Mouse (Mus musculus): ENCODE measurements around the gene Hkdc1. TPM values are rescaled to one million over a fixed set of nuclear protein-coding genes. Genes with fewer than 3 reads are reported as not detected.

Gene Hkdc1
- polyA plus RNA-seq, 2 experiments = 2.4 to 4.1 TPM

DNA sequence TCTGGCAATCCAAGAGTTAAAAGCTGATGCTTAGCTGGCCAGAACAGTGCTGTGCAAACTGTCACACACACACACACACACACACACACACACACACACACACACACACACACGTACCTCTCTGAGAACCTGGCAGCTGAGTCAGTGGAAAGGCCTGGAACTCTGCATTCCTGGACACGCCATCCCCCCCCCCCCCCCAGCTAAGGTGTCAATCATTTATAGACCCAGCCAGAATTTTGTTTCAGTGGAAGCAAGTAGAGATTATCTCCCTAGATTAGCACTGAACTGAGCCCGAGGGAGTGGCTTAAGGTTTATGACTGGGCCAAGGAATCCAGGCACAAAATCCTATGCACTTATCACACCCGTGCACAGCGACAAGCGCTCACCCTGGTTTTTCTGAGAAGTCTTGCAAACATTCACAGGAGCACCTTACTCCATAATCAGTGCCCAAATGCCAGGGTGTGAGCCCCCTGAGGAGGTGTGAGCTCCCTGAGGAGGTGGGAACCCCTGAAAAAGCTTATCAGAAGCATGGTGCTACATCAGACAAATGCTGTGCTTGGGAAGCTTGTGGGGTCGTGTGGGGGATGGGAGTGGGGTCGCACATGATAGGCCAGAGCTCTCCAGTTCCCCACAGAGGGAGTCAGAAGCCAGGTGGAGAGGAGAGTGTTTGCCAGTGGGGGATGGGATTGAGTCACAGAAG is 9.2 kb downstream of the Hkdc1 start:
- DNase-seq (ENCODE audit: low read depth in 3 of 3, low spot score in 3 of 3) (peak in 1 of 3 experiments; percentile 33), ATAC-seq (ENCODE audit: insufficient read depth) (peak; percentile 20; the same call in 1 of the 2 replicates)
- Histone ChIP-seq H3K27ac (no peak overlapping the region), H3K9me3 (ENCODE audit: control insufficient read depth, low read length) (no peaks in the 10 kb centered on the region), H3K4me3 (ENCODE audit: insufficient read depth in 1 of 2, low read depth in 2 of 2, low read length in 2 of 2) (no peak overlapping the region), H3K27me3 (ENCODE audit: control insufficient read depth, insufficient read depth, low read length) (no peaks in the 10 kb centered on the region), H3K36me3 (replicated peaks; ENCODE audit: control insufficient read depth, insufficient read depth, low read depth) (no peaks in the 10 kb centered on the region), H3K9ac (replicated peaks) (no peak overlapping the region), H3K4me2 (ENCODE audit: low read depth) (no peak overlapping the region), H3K4me1 (replicated peaks; ENCODE audit: control insufficient read depth in 2 of 2, insufficient read depth in 2 of 2, low read length in 1 of 2) (peaks cover 4 to 14% of the 10 kb centered on the region in 2 experiments)
- TF ChIP-seq CTCF (IDR thresholded peaks at IDR 0.05; ENCODE audit: low read depth) = no peak
- TF ChIP-seq EP300 (IDR thresholded peaks at IDR 0.05; ENCODE audit: low read depth) = no peak
- WGBS (ENCODE audit: insufficient replicate concordance) = 7% methylated on average over 8 of the region's 8 CpGs

DNA sequence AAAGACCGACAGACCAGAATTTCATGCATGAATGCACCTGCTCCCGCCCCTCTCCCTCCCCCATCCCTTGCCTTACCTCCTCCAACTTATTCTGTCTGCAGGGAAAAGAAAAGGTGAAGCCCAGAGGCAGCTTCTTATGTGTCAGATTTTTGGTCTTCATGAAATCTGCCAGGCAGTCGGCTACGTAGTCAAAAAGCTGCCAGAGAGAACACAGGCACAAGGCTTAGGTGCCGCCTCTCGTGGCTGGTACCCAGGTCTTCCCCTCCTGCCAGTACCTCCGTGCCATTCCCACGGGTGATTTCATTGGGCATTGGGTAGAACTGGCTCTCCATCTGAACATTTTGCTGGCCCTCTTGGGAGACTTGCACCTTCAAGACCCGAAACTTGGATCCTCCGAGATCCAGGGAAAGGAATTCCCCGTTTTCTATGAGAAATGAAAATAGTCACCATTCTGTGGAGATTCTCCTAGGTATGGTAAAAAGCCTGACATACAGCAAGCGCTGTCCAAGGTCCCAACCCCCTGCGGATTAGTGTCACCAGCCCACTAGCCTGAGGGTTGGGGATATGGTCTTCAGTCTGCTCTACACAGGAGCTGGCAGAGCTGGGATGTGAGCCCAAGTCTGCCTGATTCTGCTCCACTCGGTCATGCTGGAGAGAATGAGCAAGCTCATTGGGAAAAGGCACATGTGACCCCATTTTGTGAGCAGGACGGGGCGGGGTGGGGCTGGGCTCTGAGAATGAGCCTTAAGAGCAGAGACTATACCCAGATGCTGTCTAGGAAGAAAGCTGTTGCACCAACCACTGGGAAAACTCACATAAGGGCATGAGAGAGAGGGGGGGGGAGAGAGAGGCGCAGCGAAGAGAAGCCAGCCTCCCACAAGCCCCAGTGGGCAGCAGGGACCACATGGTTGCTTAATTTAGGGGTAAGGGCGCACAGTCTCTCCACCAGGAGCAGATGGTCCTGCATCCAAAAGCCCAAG is 10.6 kb downstream of the Hkdc1 start:
- TF ChIP-seq CTCF (IDR thresholded peaks at IDR 0.05; ENCODE audit: low read depth) (no peak), EP300 (IDR thresholded peaks at IDR 0.05; ENCODE audit: low read depth) (no peak)
- Histone ChIP-seq H3K9me3 (ENCODE audit: control insufficient read depth, low read length) (no peaks in the 10 kb centered on the region), H3K9ac (replicated peaks) (no peak overlapping the region), H3K27me3 (ENCODE audit: control insufficient read depth, insufficient read depth, low read length) (no peaks in the 10 kb centered on the region), H3K4me1 (replicated peaks; ENCODE audit: control insufficient read depth in 2 of 2, insufficient read depth in 2 of 2, low read length in 1 of 2) (peaks cover 4 to 14% of the 10 kb centered on the region in 2 experiments), H3K27ac (no peak overlapping the region), H3K4me3 (ENCODE audit: insufficient read depth in 1 of 2, low read depth in 2 of 2, low read length in 2 of 2) (no peak overlapping the region), H3K36me3 (replicated peaks; ENCODE audit: control insufficient read depth, insufficient read depth, low read depth) (no peaks in the 10 kb centered on the region), H3K4me2 (ENCODE audit: low read depth) (no peak overlapping the region)
- DNase-seq (ENCODE audit: low read depth in 3 of 3, low spot score in 3 of 3) = no peak
- ATAC-seq (ENCODE audit: insufficient read depth) = no peak
- WGBS (ENCODE audit: insufficient replicate concordance) = 55% methylated on average over 19 of the region's 19 CpGs

DNA sequence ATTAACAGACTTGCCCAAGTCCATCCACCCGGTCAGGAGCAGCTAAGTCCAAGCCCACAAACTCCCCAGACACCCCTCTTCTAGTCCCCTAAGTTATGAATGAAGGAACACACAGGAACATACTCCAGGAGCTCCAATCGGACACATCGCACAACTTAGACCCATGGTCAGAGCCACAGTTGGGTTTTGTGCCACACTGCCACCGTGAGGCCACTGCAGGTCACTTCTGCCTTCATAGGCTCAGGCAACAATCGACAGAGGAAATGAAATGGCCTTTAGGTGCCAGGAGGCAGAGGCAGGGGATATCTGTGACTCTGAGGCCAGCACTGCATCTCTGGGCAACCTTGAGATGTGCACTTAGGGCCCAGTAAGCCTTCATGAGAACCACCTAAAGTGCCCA is 11.3 kb downstream of the Hkdc1 start:
- no peak overlapping the region for H3K9ac ChIP-seq (replicated peaks)
- WGBS (ENCODE audit: insufficient replicate concordance) = 7% methylated on average over 5 of the region's 5 CpGs
- DNase-seq (ENCODE audit: low read depth in 3 of 3, low spot score in 3 of 3) = peak in 1 of 3 experiments; percentile 33
- no peak for TF ChIP-seq EP300 (IDR thresholded peaks at IDR 0.05; ENCODE audit: low read depth)
- peak; percentile 93 for TF ChIP-seq CTCF (IDR thresholded peaks at IDR 0.05; ENCODE audit: low read depth)
- H3K9me3 ChIP-seq (ENCODE audit: control insufficient read depth, low read length) = no peaks in the 10 kb centered on the region
- H3K27me3 ChIP-seq (ENCODE audit: control insufficient read depth, insufficient read depth, low read length) = no peaks in the 10 kb centered on the region; the same call in 1 of the 2 replicates
- H3K27ac ChIP-seq = no peak overlapping the region
- no peaks in the 10 kb centered on the region for H3K36me3 ChIP-seq (replicated peaks; ENCODE audit: control insufficient read depth, insufficient read depth, low read depth)
- H3K4me1 ChIP-seq (replicated peaks; ENCODE audit: control insufficient read depth in 2 of 2, insufficient read depth in 2 of 2, low read length in 1 of 2) = peaks cover 4 to 14% of the 10 kb centered on the region in 2 experiments
- no peak for ATAC-seq (ENCODE audit: insufficient read depth)
- no peak overlapping the region for H3K4me2 ChIP-seq (ENCODE audit: low read depth)
- H3K4me3 ChIP-seq (ENCODE audit: insufficient read depth in 1 of 2, low read depth in 2 of 2, low read length in 2 of 2) = no peak overlapping the region

GRCm38 (mm10) chr10:62404901-62405300 is 17.4 kb downstream of the Hkdc1 start:
- TF ChIP-seq CTCF (IDR thresholded peaks at IDR 0.05; ENCODE audit: low read depth) (no peak), EP300 (IDR thresholded peaks at IDR 0.05; ENCODE audit: low read depth) (no peak)
- H3K27ac ChIP-seq = no peak overlapping the region
- no peak overlapping the region for H3K9ac ChIP-seq (replicated peaks)
- no peaks in the 10 kb centered on the region for H3K9me3 ChIP-seq (ENCODE audit: control insufficient read depth, low read length)
- no peaks in the 10 kb centered on the region for H3K36me3 ChIP-seq (replicated peaks; ENCODE audit: control insufficient read depth, insufficient read depth, low read depth)
- no peak for DNase-seq (ENCODE audit: low read depth in 3 of 3, low spot score in 3 of 3)
- ATAC-seq (ENCODE audit: insufficient read depth) = no peak
- no peaks in the 10 kb centered on the region for H3K4me1 ChIP-seq (replicated peaks; ENCODE audit: control insufficient read depth in 2 of 2, insufficient read depth in 2 of 2, low read length in 1 of 2)
- H3K4me2 ChIP-seq (ENCODE audit: low read depth) = no peak overlapping the region
- H3K27me3 ChIP-seq (ENCODE audit: control insufficient read depth, insufficient read depth, low read length) = no peaks in the 10 kb centered on the region; the same call in 1 of the 2 replicates
- 51% methylated on average over 14 of the region's 14 CpGs for WGBS (ENCODE audit: insufficient replicate concordance)
- no peak overlapping the region for H3K4me3 ChIP-seq (ENCODE audit: insufficient read depth in 1 of 2, low read depth in 2 of 2, low read length in 2 of 2)

- no peak overlapping the region for H3K27ac ChIP-seq
Measured at GRCm38 (mm10) chr10:62401641-62402111, 20.6 kb downstream of the Hkdc1 start.

More at GRCm38 (mm10) chr10:62401641-62402111, 20.6 kb downstream of the Hkdc1 start:
- Histone ChIP-seq H3K9me3 (ENCODE audit: control insufficient read depth, low read length) (no peaks in the 10 kb centered on the region), H3K4me3 (ENCODE audit: insufficient read depth in 1 of 2, low read depth in 2 of 2, low read length in 2 of 2) (no peak overlapping the region), H3K4me2 (ENCODE audit: low read depth) (no peak overlapping the region), H3K9ac (replicated peaks) (no peak overlapping the region), H3K4me1 (replicated peaks; ENCODE audit: control insufficient read depth in 2 of 2, insufficient read depth in 2 of 2, low read length in 1 of 2) (no peaks in the 10 kb centered on the region), H3K27me3 (ENCODE audit: control insufficient read depth, insufficient read depth, low read length) (no peaks in the 10 kb centered on the region; the same call in 1 of the 2 replicates), H3K36me3 (replicated peaks; ENCODE audit: control insufficient read depth, insufficient read depth, low read depth) (no peaks in the 10 kb centered on the region)
- TF ChIP-seq CTCF (IDR thresholded peaks at IDR 0.05; ENCODE audit: low read depth) = no peak
- no peak for TF ChIP-seq EP300 (IDR thresholded peaks at IDR 0.05; ENCODE audit: low read depth)
- 81% methylated on average over 19 of the region's 19 CpGs for WGBS (ENCODE audit: insufficient replicate concordance)
- ATAC-seq (ENCODE audit: insufficient read depth) = no peak
- DNase-seq (ENCODE audit: low read depth in 3 of 3, low spot score in 3 of 3) = no peak
